Mouse (Mus musculus): ENCODE data around the gene Sema7a.

DNA sequence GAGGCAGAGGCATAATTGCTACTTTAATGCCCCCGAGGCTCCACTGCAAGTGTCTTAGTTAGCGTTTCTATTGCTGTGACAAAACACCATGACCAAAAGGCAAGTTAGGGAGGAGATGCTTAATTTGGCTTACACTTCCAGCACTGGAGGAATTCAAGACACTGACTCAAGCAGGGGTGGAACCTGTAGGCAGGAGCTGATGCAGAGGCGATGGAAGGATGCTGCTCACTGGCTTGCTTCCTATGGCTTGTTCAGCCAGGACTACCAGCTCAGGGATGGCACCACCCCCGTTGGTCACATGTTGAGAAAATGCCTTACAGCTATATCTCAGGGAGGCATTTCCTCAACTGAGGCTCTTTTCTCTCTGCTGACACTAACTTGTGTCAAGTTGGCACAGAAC, 37.8 kb upstream of the Sema7a start:
- no peak for TF ChIP-seq CTCF (IDR thresholded peaks at IDR 0.05; ENCODE audit: borderline replicate concordance, extremely low read depth, insufficient read depth, insufficient read length)
- no peak for TF ChIP-seq POLR2A (IDR thresholded peaks at IDR 0.05; ENCODE audit: borderline replicate concordance, extremely low read depth, insufficient read depth, insufficient read length, poor library complexity, severe bottlenecking)

Measured in brain, embryonic 14.5 days (tissue).